Comparison of ENCODE assay signal across 8 mouse cellular contexts in genomic region chrX:12761626-12762333, GRCm38 (mm10). TPM values are rescaled to one million over a fixed set of nuclear protein-coding genes. Genes with fewer than 3 reads are reported as not detected.
A peak's percentile ranks its signal among the peaks of the same experiment; 100 is the strongest.
DNase-seq lines count a peak whose midpoint lies in the region; ATAC-seq lines count a peak whose summit lies in the region.

TSS of gene Med14 (minus strand) at chrX:12762073.

- H3K9me3 ChIP-seq in hindbrain, embryonic 12.5 days (replicated peaks): no peaks in the 10 kb centered on the region

- H3K4me2 ChIP-seq in hindbrain, embryonic 12.5 days (replicated peaks): peak within 1 kb of the TSS; percentile 56

- peak; percentile 98 for ATAC-seq in hindbrain, embryonic 12.5 days (ENCODE audit: low FRiP score)

- DNase-seq in R1 (ENCODE audit: low read depth, low spot score): peak; percentile 86
- peak; percentile 89 for DNase-seq in cerebellum, postnatal 14 days
- peak; percentile 70 to 74 for DNase-seq in frontal cortex, postnatal 14 days (ENCODE audit: low spot score in 2 of 2)
- DNase-seq in layer of hippocampus, postnatal 25 days (ENCODE audit: extremely low spot score in 1 of 2, low spot score in 1 of 2): peak; percentile 73 to 80
- DNase-seq in lung, postnatal 14 days: peak; percentile 86
- DNase-seq in ovary, postnatal 36 days (ENCODE audit: low spot score): peak; percentile 86
- peak; percentile 94 for DNase-seq in thymus, postnatal 14 days

- H3K27me3 ChIP-seq in hindbrain, embryonic 12.5 days: peaks cover 13% of the 10 kb centered on the region

- H3K4me1 ChIP-seq in hindbrain, embryonic 12.5 days: peaks cover 8% of the 10 kb centered on the region; the same call in 1 of the 2 replicates

- 7% methylated on average over 55 of the region's 79 CpGs for WGBS in hindbrain, embryonic 12.5 days

- peak within 1 kb of the TSS; percentile 84 for H3K9ac ChIP-seq in hindbrain, embryonic 12.5 days

- H3K36me3 ChIP-seq in hindbrain, embryonic 12.5 days: no peaks in the 10 kb centered on the region

- H3K4me3 ChIP-seq in hindbrain, embryonic 12.5 days: peak within 1 kb of the TSS; percentile 68

- H3K27ac ChIP-seq in hindbrain, embryonic 12.5 days: peak within 1 kb of the TSS; percentile 94

RNA-seq across cellular contexts. Expression of gene Med14, which starts in this region (rescaled TPM):
- polyA plus RNA-seq in hindbrain, embryonic 12.5 days (2016; fragmentation: Nextera tagmentation; extraction: Ambion mirVana): 19.4 and 23.2 TPM in 2 replicates
- total RNA-seq in layer of hippocampus, postnatal 25 days (2021): 10 to 100 TPM; 69.3 to 76.2 TPM

Comparison
In these comparisons a context has a peak if more than half of its experiments do, and no peak if none do; other contexts are left out.
1. Peak in every context shown above with its lines: DNase-seq, ATAC-seq, H3K4me3 ChIP-seq and H3K27ac ChIP-seq.